Mouse (Mus musculus) CH12F3 (cell line): ENCODE data around the gene Syvn1.
"Not testable (repeated sequence)": the region's sequence is repeated elsewhere in the genome, so short reads cannot be mapped to it uniquely, and the experiment has no call there.

Source experiments
- in situ Hi-C: fragments of 300-500 bp; cut with MboI; formaldehyde crosslinking; loops from 2 replicates; pipeline ENCODE4 v1.14.3; 2020; ENCODE audit warnings: low sequenced_read_pairs

The Syvn1 gene

DNA sequence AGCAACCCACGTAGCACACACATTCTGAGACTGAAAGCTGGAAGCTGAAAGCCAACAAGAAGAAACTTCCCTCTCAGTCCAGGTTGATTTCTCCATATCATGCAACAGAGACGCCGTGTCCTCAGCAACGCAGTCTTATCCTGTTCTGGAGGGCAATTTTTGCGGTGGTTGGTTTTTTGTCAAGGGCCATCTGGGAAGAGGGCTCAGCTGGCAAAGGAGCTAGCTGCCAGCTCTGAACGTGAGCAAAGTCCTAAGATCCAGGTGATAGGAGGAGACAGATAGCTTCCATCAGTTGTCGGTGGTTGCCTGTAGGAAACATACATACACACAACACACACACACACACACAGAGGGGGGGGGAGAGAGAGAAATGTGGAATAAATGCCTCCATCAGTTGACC is 8.1 kb upstream of the Syvn1 start:
- in situ Hi-C loops, result no loop called here

DNA sequence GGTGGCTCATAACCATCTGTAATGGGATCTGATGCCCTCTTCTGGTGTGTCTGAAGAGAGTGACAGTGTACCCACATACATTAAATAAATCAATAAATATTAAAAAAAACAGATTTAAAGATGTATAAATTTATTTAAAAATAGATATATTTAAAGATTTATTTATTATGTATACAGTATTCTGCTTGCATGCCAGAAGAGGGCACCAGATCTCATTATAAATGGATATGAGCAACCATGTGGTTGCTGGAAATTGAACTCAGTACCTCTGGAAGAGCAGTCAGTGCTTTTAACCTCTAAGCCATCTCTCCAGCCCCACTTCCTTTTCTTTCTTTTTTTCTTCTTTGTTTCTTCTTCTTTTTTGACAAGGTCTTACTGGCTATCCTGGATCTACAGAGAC is 6.4 kb upstream of the Syvn1 start:
- in situ Hi-C loops, result no loop called here

DNA sequence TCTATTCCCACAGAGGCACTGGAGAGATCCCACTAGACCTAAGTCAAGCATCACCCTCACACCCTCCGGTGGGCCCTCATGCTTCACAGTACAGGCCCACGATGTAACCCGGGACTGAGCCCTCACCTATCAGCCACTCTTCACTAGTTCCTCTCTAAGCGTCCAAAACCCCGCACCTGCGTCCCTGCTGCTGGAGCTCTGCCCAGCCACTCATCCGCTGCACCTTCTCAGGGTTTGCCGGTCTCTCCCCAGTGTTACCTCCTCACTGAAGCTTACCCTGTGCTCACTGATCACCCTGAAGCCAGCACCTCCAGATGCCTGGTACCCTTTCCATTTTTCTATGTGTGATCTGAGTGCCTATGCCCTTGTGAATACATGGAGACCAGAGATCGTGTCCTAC is 4.1 kb upstream of the Syvn1 start:
- in situ Hi-C loops, result no loop called here

DNA sequence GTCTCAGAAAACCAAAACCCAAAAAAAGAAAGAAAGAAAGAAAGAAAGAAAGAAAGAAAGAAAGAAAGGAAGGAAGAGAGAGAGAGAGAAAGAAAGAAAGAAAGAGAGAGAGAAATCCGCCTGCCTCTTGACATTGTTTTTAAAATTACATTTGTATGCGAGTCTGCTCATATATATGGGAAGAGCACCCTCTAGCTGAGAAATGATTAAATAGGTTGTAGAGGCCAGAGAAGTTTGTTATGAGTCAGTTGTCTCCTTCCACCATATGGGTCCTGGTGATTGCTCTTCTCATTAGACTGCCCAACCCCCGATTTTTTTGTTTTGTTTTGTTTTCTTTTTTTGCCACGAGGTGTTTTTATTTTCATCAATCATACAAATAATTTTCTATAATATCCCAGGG is 2.3 kb upstream of the Syvn1 start:
- in situ Hi-C loops, result not testable (repeated sequence)

DNA sequence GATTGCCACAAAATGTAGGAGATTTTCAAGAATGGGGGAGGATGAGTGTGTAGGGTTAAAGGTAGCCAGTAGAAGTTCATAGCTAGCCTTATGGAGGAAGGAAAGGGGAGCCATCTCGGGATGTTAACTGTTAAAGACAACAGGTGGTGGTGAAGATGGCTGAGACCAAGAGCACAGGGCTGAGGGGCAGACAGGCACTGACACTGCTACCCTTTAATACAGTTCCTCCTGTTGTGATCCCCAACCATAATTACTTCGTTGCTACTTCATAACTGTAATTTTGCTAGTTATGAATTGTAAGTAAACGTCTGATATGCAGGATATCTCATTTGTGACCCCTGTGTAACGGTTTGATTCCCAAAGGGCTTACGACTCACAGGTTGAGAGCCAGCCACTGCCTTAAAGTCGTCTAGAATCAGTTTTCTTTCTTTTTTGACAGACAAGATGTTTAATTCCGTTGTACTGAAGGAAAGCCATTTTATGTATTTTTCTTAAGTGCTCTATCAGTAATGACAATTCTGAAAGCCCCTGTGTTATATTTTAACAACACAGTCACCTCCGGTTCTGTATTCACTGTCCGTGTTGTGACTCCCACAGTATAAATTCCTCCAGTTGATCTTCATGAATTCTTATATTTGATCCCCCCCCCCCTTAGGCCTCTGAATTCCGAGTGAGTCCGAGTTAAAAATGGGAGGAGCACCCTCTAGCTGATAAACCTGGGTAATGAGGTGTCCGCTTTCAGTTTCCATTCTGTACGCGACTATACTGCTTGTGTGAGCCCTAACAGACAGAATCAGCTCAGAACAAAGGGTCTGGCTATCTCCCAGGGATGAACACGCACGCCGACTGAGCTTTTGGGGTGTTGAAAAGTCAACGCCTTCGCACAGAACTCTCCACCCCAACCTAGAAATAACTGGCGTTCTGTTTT is 746 bp upstream of the Syvn1 start:
- in situ Hi-C loops, result no loop called here

DNA sequence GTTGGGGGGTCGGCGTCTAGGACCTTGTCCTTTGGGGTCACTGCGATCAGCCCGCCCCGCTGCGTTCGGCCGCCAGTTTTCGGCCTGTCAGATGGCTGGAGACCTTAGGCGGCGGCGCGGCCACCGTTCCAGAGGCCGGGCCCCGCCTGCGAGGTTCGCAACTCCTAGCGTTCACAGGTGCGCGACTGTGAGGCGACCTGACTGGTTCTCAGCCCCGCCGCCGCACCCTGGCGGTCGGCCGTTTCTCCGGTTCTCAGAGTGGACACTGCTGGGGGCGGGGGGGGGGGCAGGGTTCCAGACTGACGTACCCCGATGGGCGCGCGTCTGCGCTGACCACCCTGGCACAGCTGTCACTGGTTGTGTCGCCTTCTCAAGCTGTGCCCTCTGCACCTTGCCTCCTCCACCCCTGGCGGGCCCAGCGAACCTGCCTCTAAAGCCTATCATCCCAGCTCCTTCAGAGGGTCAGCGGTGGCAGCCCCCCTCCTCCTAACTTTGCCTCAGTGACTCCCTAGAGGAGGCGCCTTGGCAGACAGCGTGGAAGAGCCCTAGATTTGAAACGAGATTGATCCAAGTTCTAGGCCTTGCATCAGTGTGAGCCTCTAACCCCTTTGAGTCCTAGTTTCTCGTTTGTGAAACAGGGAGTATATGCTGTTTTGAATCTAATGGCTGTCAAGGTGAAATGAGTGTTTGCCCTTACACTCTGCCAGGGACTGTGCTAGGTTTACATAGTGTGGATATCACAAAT is 950 bp downstream of the Syvn1 start:
- in situ Hi-C loops, result no loop called here

DNA sequence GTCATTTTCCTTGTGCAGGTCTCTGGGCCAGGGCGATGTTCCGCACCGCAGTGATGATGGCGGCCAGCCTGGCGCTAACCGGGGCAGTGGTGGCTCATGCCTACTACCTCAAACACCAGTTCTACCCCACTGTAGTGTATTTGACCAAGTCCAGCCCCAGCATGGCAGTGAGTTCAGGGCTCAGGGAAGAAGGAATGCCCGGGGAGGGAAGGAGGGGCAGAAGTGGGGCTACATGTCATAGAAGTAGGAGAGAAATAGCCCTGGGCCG is 1.5 kb downstream of the Syvn1 start:
- in situ Hi-C loops, result no loop called here

DNA sequence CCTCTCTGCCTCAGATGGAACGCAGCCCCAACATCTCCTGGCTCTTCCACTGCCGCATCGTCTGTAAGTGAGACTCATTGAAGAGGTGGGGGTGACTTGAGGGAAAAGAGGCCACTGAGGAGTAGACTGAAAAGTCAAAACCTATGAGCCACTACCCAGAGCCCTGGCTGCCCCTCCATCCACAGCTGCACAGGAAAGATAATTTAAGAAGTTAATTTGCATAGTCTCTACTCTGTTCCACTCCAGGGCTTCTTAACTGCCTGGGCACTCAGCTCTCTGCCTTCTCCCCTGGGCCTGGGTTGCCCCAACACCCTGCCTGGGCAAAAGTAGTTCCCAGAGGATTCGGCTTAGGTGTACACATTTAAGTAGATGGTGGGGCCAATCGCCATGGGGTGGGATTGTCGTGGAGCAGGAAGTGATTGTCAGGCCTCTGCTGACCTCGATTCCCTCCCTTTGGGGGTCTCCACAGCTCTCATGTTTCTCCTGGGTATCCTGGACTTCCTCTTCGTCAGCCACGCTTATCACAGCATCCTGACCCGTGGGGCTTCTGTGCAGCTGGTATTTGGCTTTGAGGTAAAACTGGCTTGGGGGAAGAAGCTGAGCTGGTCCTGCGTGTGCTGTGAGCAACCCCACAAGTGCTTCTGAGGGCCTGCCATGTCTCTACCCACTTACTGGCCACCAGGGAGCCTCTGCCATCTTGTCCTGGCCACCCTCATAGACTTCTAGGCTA is 2.5 kb downstream of the Syvn1 start:
- in situ Hi-C loops, result no loop called here

DNA sequence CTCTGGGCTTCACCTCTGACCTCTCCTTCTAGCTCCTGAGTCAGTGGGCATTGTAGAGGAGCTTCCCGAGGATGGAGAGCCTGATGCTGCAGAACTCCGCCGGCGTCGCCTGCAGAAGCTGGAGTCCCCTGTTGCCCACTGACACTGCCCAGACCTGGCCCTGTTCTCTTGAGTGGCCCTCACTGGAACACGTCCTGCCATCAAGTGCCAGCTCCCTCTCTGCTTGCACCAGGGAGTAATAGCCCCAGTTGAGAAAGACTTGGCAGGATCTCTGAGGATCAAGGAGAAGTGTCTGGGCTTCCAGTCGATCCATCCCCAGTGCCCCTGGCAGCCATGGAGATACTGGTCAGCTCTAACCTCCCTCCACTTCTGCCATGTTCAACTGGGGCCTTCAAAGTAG is 6.1 kb downstream of the Syvn1 start:
- in situ Hi-C loops, result no loop called here

DNA sequence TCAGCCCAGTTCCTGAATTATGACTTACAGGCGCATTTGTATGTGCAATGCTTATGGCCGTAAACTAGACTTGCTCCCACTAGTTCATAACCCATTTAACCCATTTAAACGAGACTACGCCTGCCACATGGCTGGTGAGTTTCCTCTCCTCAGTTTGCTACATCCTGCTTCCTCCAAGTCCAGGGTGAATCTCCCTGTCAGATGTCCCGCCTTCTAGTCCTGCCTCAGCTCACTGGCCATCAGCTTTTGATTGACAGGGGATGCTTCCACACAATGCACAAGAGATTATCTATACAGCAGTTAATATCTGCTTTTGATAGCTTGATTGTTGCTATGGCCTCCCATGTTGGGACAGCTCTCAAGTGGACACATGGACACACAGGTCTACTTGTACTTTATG is 7.9 kb downstream of the Syvn1 start:
- in situ Hi-C loops, result no loop called here

DNA sequence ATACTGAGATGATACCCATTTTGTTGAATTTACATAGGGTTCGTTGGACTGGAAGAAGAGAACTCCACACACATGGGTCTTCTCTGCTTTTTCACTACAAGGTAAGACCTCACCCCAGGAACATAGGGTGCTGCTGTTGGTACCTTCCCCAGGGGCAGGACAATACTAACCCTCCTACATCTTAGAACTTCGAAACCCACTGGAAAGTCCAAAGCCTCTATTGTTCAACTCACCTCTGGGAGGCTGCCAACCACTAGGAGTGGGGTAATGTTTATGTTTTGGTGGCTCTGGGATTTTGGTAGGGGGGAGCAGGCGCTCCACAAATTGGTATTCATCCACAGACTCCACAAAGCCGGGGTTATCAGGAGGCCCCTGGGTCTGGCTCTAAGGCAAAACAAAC is 10.3 kb downstream of the Syvn1 start:
- in situ Hi-C loops, result no loop called here

DNA sequence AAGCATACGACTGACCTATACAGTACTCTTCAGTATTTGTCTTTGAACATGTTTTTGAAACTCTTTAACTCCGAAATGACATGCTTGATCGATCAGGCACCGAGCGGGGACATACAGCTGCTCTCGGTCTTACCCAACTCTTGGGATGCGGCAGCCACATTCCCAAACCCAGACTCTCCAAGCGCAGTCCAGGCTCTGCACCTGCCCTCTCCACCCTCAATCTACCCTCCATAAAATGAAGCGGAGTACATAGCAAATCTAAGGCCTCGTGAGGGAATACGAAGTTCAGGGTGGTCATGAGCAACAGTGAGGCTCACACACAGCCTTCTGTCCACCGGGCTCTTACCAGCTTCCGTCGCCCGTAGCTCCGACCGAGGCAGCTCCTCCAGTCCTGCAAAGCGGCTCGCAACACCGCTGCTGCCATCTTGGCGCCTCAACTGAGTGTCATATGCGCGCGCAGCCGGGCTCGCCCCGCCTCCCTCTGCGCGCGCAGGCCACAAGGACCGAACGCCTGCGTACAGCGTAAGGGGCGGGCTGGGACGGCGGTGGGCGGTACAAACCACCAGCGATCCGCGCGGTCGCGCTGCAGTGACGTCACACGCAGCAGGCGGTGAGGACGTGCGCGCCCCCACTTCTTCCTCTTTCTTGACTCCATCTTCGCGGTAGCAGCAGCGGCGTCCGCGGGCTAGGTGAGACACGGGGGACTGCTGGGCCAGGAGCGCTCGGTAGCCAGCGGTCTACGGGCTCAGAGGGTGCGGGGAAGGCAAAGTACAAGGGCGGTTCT is 11.1 kb downstream of the Syvn1 start, which contains the start of the genes Mrpl49 and Fau:
Mrpl49 (minus strand) TSS at position 473 of the 784 bp plus-strand sequence.
Fau (plus strand) TSS at position 532 of the 784 bp plus-strand sequence.
- in situ Hi-C loops, result no loop called here

DNA sequence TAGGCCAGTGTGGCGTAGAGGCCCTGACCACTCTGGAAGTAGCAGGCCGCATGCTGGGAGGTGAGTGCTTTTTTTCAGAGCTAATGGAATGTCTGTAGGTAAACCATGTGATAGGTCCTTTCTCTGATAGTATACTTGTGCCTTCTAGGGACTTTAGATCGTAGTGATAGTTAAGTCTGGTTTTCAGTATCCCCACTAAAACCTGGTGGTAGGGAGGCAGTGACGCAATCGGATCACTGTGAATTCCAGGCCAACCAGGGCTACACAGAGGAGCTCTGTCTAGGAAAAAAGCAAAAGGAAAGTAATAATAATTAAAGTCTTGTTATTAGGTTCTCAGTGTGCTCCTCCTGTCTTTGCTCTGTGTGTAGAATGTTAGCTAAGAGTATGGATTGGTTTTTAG is 12.1 kb downstream of the Syvn1 start:
- in situ Hi-C loops, result no loop called here

DNA sequence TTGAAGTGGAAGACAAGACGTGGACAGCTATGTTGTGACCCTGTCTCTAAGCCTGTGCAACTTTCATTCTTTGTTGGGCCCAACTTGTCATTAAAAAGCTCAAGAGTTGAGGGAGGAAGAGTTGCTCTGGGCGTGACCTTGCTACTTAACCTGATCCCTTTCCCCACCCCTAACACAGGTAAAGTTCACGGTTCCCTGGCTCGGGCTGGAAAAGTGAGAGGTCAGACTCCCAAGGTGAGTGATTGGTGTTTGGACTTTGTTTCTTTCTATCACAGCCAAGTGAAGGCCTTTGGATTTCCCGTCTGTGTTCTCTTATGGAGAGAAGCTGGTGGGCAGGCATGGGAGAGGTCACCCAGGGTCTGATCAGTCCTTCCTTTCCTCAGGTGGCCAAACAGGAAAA is 12.6 kb downstream of the Syvn1 start:
- in situ Hi-C loops, result no loop called here

DNA sequence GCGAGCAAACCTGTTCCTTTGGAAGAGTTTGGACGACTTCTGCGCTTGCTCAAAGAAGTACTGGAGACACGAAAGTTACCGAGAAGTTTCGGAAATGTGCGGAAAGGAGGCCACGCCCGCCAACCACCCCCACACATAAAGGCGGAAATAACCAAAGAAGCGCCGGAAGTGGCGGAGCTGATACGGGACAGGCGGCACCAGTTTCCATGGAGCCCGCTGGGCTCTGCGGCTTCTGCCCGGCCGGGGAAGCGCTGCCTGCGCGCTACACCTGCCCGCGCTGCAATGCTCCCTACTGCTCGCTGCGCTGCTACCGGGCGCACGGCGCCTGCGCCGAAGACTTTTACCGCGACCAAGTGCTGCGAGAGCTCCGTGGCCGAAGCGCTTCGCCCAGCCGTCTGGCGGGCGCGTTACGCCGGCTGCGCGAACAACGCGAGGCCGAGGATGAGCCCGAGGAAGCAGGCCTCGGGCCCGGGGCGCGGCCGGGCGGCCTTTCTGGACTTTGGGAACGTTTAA is 14.7 kb downstream of the Syvn1 start, which contains the start of gene Znhit2:
Znhit2 (plus strand) TSS at position 172 of the 513 bp plus-strand sequence.
- in situ Hi-C loops, result no loop called here

DNA sequence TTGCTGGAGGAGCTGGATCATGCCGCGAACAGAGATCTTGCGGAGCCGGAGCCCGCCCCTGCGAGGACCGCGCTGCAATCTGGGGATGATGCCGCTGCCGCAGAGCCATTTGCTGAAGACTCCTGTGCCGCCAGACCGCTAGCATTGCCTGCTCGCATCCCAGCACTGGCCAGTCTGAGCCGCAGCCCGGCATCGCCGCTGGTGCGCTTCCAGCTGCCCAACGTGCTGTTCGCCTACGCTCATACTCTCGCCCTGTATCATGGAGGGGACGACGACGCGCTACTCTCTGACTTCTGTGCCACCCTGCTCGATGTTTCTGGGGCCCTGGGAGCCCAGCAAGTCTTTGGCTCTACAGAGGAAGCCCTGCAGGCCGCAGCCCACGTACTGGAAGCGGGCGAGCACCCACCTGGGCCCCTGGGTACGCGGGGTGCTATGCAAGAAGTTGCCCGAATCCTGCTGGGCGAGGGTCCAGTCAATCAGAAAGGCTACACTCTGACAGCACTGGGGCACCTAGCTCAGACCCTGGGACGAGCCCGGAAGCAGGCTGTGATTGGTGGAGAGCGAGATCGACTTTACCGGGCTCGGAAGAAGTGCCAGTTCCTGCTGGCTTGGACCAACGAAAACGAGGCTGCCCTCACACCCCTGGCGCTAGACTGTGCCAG is 15.4 kb downstream of the Syvn1 start:
- in situ Hi-C loops, result no loop called here

DNA sequence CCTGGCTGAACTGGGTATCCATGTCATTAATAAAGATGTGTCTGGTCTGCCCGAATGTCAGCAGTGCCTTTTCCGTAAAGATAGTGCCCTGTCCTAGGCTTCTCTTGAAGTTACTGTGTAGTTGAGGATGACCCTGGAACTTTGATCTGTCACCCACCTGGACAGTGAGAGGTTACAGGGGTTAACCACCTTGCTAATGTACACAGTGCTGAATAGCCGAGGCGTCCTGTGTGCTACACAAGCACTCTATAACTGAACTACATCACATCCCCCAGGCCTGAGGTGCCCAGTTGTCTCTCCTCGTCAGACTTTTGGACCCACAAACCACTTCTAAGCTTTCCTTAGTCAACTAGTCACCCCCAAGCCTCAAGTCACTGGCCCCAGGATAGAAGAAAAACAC is 16.0 kb downstream of the Syvn1 start:
- in situ Hi-C loops, result no loop called here

DNA sequence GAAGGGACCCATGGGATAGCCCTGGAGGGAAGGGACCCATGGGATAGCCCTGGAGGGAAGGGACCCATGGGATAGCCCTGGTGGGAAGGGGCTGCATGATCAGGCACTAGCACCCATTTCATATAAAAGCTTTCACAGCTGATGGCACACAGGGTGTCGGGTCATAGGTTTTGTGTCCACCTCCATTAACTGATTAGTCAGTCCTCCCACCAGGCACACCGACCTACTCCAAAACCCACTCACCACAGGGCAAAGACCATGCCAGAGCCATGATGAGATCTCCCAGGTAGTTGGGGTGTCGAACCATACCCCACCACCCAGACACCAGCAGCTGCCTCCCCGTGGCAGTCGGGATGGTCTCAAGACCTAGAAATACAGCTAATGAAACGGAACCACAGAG is 16.7 kb downstream of the Syvn1 start:
- in situ Hi-C loops, result no loop called here

DNA sequence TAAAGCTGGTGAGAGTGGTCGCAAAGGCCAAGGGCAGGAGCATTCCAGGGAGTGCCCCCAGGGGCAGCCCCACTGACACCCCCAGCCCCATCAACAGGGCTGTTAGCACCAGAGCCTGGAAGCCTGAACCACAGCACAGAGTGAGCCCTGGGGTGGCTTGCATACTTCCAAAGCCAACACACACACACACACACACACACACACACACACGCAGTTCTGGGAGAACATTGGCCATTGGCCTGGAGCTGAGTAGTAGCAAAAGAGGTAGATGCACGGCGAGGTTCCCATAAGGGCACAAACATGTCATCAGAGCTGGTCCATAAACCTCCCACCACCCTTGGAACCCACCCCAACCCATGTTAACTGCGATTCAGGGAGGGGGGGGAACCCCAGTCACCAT is 20.2 kb downstream of the Syvn1 start:
- in situ Hi-C loops, result no loop called here
